In genomic region chr5:24908141-24908819, GRCm38 (mm10) we compare ENCODE assay signal across 8 mouse cellular contexts.
DNase-seq lines count a peak whose midpoint lies in the region; ATAC-seq and TF ChIP-seq lines count a peak whose summit lies in the region.

No protein-coding gene starts in this region.

- WGBS in heart, embryonic 13.5 days = under 1% methylated on average over 63 of the region's 87 CpGs
- under 1% methylated on average over 75 of the region's 87 CpGs for WGBS in liver, embryonic 13.5 days (ENCODE audit: insufficient replicate concordance)
- under 1% methylated on average over 52 of the region's 87 CpGs for WGBS in neural tube, embryonic 12.5 days
- WGBS in stomach, postnatal 0 days = 0% methylated on average over 32 of the region's 87 CpGs

- no peaks in the 10 kb centered on the region for H3K27me3 ChIP-seq in heart, embryonic 13.5 days (replicated peaks)
- peaks cover 23% of the 10 kb centered on the region; the same call in 1 of the 2 replicates for H3K27me3 ChIP-seq in liver, embryonic 13.5 days
- no peaks in the 10 kb centered on the region for H3K27me3 ChIP-seq in neural tube, embryonic 12.5 days (replicated peaks)
- H3K27me3 ChIP-seq in stomach, postnatal 0 days (ENCODE audit: control insufficient read depth, insufficient read depth, low read length) = no peaks in the 10 kb centered on the region

- TF ChIP-seq POLR2A in bone marrow macrophage, adult 2 months (IDR thresholded peaks at IDR 0.05; ENCODE audit: borderline replicate concordance, low read depth, low read length) = no peak
- peak; percentile 54; the same call in 1 of the 2 replicates for TF ChIP-seq POLR2A in embryonic fibroblast, embryonic 13.5 days (IDR thresholded peaks at IDR 0.05; ENCODE audit: low read depth, low read length)

- H3K4me2 ChIP-seq in heart, embryonic 13.5 days = peak overlapping the region; percentile 74
- peak overlapping the region; percentile 95 for H3K4me2 ChIP-seq in liver, embryonic 13.5 days
- peak overlapping the region; percentile 68 for H3K4me2 ChIP-seq in neural tube, embryonic 12.5 days (replicated peaks)
- H3K4me2 ChIP-seq in stomach, postnatal 0 days (replicated peaks; ENCODE audit: low read depth) = peak overlapping the region; percentile 86

- peak overlapping the region; percentile 96 for H3K4me3 ChIP-seq in bone marrow macrophage, adult 2 months (ENCODE audit: insufficient read depth, low read length)
- peak overlapping the region; percentile 97 for H3K4me3 ChIP-seq in embryonic fibroblast, embryonic 13.5 days (ENCODE audit: insufficient read depth, low read length)
- H3K4me3 ChIP-seq in heart, embryonic 13.5 days = peak overlapping the region; percentile 89
- peak overlapping the region; percentile 78 for H3K4me3 ChIP-seq in liver, embryonic 13.5 days (replicated peaks)
- H3K4me3 ChIP-seq in neural tube, embryonic 12.5 days = peak overlapping the region; percentile 92
- H3K4me3 ChIP-seq in stomach, postnatal 0 days (ENCODE audit: low read depth, low read length) = peak overlapping the region; percentile 77

- 0 out of 2 replicates have a peak, but pooled peaks cover 2% of the 10 kb centered on the region for H3K4me1 ChIP-seq in bone marrow macrophage, adult 2 months (ENCODE audit: control insufficient read depth, insufficient read depth, low read length)
- peaks cover 5% of the 10 kb centered on the region; the same call in 1 of the 2 replicates for H3K4me1 ChIP-seq in embryonic fibroblast, embryonic 13.5 days (ENCODE audit: control insufficient read depth, insufficient read depth, low read length)
- H3K4me1 ChIP-seq in heart, embryonic 13.5 days = peaks cover 32% of the 10 kb centered on the region
- peaks cover 21% of the 10 kb centered on the region for H3K4me1 ChIP-seq in liver, embryonic 13.5 days (replicated peaks)
- H3K4me1 ChIP-seq in neural tube, embryonic 12.5 days = peaks cover 16% of the 10 kb centered on the region
- H3K4me1 ChIP-seq in stomach, postnatal 0 days (replicated peaks; ENCODE audit: control insufficient read depth, insufficient read depth) = no peaks in the 10 kb centered on the region; the same call in 1 of the 2 replicates

- no peak for TF ChIP-seq CTCF in bone marrow macrophage, adult 2 months (IDR thresholded peaks at IDR 0.05; ENCODE audit: low read depth, low read length)
- TF ChIP-seq CTCF in embryonic fibroblast, embryonic 13.5 days (IDR thresholded peaks at IDR 0.05; ENCODE audit: borderline replicate concordance, insufficient read depth, low read length) = no peak
- peak; percentile 63 for TF ChIP-seq CTCF in stomach, postnatal 0 days (IDR thresholded peaks at IDR 0.05; ENCODE audit: low read depth)

- no peaks in the 10 kb centered on the region for H3K9me3 ChIP-seq in heart, embryonic 13.5 days
- H3K9me3 ChIP-seq in liver, embryonic 13.5 days (replicated peaks) = no peaks in the 10 kb centered on the region
- H3K9me3 ChIP-seq in neural tube, embryonic 12.5 days = no peaks in the 10 kb centered on the region
- H3K9me3 ChIP-seq in stomach, postnatal 0 days (ENCODE audit: control insufficient read depth, low read length) = no peaks in the 10 kb centered on the region

- peak overlapping the region; percentile 81 for H3K27ac ChIP-seq in bone marrow macrophage, adult 2 months (ENCODE audit: insufficient read depth, low read depth, low read length)
- peak overlapping the region; percentile 53 for H3K27ac ChIP-seq in embryonic fibroblast, embryonic 13.5 days (ENCODE audit: insufficient read depth, low read length)
- H3K27ac ChIP-seq in heart, embryonic 13.5 days (replicated peaks) = peak overlapping the region; percentile 99
- H3K27ac ChIP-seq in liver, embryonic 13.5 days = peak overlapping the region; percentile 72
- peak overlapping the region; percentile 86 for H3K27ac ChIP-seq in neural tube, embryonic 12.5 days
- peak overlapping the region; percentile 95 for H3K27ac ChIP-seq in stomach, postnatal 0 days (replicated peaks)

- peak; percentile 98 for DNase-seq in CD4-positive helper T cell, adult 2 months (ENCODE audit: low read depth, low spot score)
- DNase-seq in kidney, postnatal 10 days = peak; percentile 91
- peak; percentile 72 for DNase-seq in liver, embryonic 13.5 days
- peak; percentile 93 for DNase-seq in stomach, postnatal 0 days (ENCODE audit: low spot score)

- H3K9ac ChIP-seq in heart, embryonic 13.5 days = peak overlapping the region; percentile 96
- peak overlapping the region; percentile 76 for H3K9ac ChIP-seq in liver, embryonic 13.5 days
- H3K9ac ChIP-seq in neural tube, embryonic 12.5 days = peak overlapping the region; percentile 92
- peak overlapping the region; percentile 81 for H3K9ac ChIP-seq in stomach, postnatal 0 days (ENCODE audit: low read length)

- TF ChIP-seq EP300 in stomach, postnatal 0 days (optimal IDR thresholded peaks at IDR 0.05) = no peak

- peak; percentile 85 for ATAC-seq in heart, embryonic 13.5 days (ENCODE audit: extremely low read depth, insufficient number of reproducible peaks, low FRiP score, low TSS enrichment)
- ATAC-seq in liver, embryonic 13.5 days (ENCODE audit: low read depth) = peak; percentile 82
- ATAC-seq in neural tube, embryonic 12.5 days (ENCODE audit: low FRiP score, low read depth) = peak; percentile 96
- ATAC-seq in stomach, postnatal 0 days (ENCODE audit: low FRiP score, low TSS enrichment) = peak; percentile 89

- peaks cover 11% of the 10 kb centered on the region for H3K36me3 ChIP-seq in heart, embryonic 13.5 days
- H3K36me3 ChIP-seq in liver, embryonic 13.5 days = no peaks in the 10 kb centered on the region
- 0 out of 2 replicates have a peak, but pooled peaks cover 7% of the 10 kb centered on the region for H3K36me3 ChIP-seq in neural tube, embryonic 12.5 days
- no peaks in the 10 kb centered on the region for H3K36me3 ChIP-seq in stomach, postnatal 0 days (ENCODE audit: control insufficient read depth, insufficient read depth, low read length)

Comparison
In these comparisons a context has a peak if more than half of its experiments do, and no peak if none do; other contexts are left out.
1. Peak in every context shown above with its lines: DNase-seq, ATAC-seq, H3K4me3 ChIP-seq and H3K27ac ChIP-seq.